Mouse (Mus musculus) bone marrow, adult 2 months (tissue): ENCODE data around the gene Gak.

Source experiments
- CTCF ChIP-seq: fragments of 200-500 bp; IDR thresholded peaks from 2 replicates; pipeline ENCODE4 v1.5.1; 2011; ENCODE audit warnings: low read length, control low read depth; ENCODE audit not compliant: control insufficient read depth, insufficient read depth
- POLR2A ChIP-seq: fragments of 200-500 bp; IDR thresholded peaks from 2 replicates; pipeline ENCODE4 v1.6.1; 2011; ENCODE audit warnings: low read depth, mild to moderate bottlenecking, control low read depth, low read length, borderline replicate concordance; ENCODE audit not compliant: control insufficient read depth

- TF ChIP-seq CTCF (no peak), POLR2A (no peak)
Observed at GRCm38 (mm10) chr5:108667370-108667769, 37.8 kb upstream of the Gak start.
